Comparison of ENCODE assay signal across 8 mouse cellular contexts in genomic region chr12:10438054-10439001, GRCm38 (mm10). TPM values are rescaled to one million over a fixed set of nuclear protein-coding genes. Genes with fewer than 3 reads are reported as not detected.
A peak's percentile ranks its signal among the peaks of the same experiment; 100 is the strongest.
DNase-seq lines count a peak whose midpoint lies in the region; ATAC-seq lines count a peak whose summit lies in the region.

No protein-coding gene starts in this region.

- no peak overlapping the region for H3K4me3 ChIP-seq in heart, embryonic 11.5 days (ENCODE audit: low read depth, low read length)
- H3K4me3 ChIP-seq in limb, embryonic 12.5 days (replicated peaks) = no peak overlapping the region
- no peak overlapping the region for H3K4me3 ChIP-seq in stomach, embryonic 15.5 days (replicated peaks)

- H3K27me3 ChIP-seq in heart, embryonic 11.5 days (ENCODE audit: control insufficient read depth, insufficient read depth, low read length) = no peaks in the 10 kb centered on the region
- H3K27me3 ChIP-seq in limb, embryonic 12.5 days = peaks cover 13% of the 10 kb centered on the region
- H3K27me3 ChIP-seq in stomach, embryonic 15.5 days (replicated peaks) = no peaks in the 10 kb centered on the region

- intact Hi-C loops in gastrocnemius, postnatal 36 days (cut with DNase I) = loop anchor here (5.0 to 10.0 kb wide), 3 partner anchors 214 to 1386 kb away; no protein-coding TSS in a partner anchor

- no peaks in the 10 kb centered on the region for H3K36me3 ChIP-seq in heart, embryonic 11.5 days (ENCODE audit: control insufficient read depth, insufficient read depth, low read length)
- H3K36me3 ChIP-seq in limb, embryonic 12.5 days = no peaks in the 10 kb centered on the region
- H3K36me3 ChIP-seq in stomach, embryonic 15.5 days = no peaks in the 10 kb centered on the region

- no peak overlapping the region for H3K4me2 ChIP-seq in heart, embryonic 11.5 days
- 0 out of 2 replicates have a peak overlapping the region, but pooled peaks have one; percentile 8 for H3K4me2 ChIP-seq in limb, embryonic 12.5 days
- H3K4me2 ChIP-seq in stomach, embryonic 15.5 days = no peak overlapping the region

- WGBS in heart, embryonic 11.5 days (ENCODE audit: insufficient replicate concordance) = 30% methylated on average over 15 of the region's 15 CpGs
- 13% methylated on average over 15 of the region's 15 CpGs for WGBS in limb, embryonic 12.5 days
- 22% methylated on average over 15 of the region's 15 CpGs for WGBS in stomach, embryonic 15.5 days

- no peak overlapping the region for H3K9ac ChIP-seq in heart, embryonic 11.5 days (ENCODE audit: low read depth, low read length)
- no peak overlapping the region for H3K9ac ChIP-seq in limb, embryonic 12.5 days (replicated peaks)
- no peak overlapping the region for H3K9ac ChIP-seq in stomach, embryonic 15.5 days

- H3K9me3 ChIP-seq in heart, embryonic 11.5 days (replicated peaks; ENCODE audit: control insufficient read depth, low read length) = no peaks in the 10 kb centered on the region
- H3K9me3 ChIP-seq in limb, embryonic 12.5 days = no peaks in the 10 kb centered on the region
- no peaks in the 10 kb centered on the region for H3K9me3 ChIP-seq in stomach, embryonic 15.5 days

- DNase-seq in heart, adult 11 months = peak; percentile 93
- peak; percentile 90 for DNase-seq in embryo, embryonic 10 days (ENCODE audit: low spot score)
- peak; percentile 75 to 81 for DNase-seq in gastrocnemius, postnatal 36 days
- peak; percentile 76 for DNase-seq in kidney, adult 9 months
- DNase-seq in neural tube, embryonic 10.5 days (ENCODE audit: extremely low spot score, low spot score) = peak; percentile 84

- ATAC-seq in heart, embryonic 11.5 days (replicated peaks; ENCODE audit: insufficient number of reproducible peaks, low FRiP score, low TSS enrichment) = no peak
- ATAC-seq in limb, embryonic 12.5 days (ENCODE audit: insufficient number of reproducible peaks, insufficient read depth, low FRiP score, low TSS enrichment, low read depth) = peak; percentile 77
- ATAC-seq in stomach, embryonic 15.5 days (ENCODE audit: insufficient read depth, low FRiP score, low read depth) = peak; percentile 57; the same call in 1 of the 2 replicates

- H3K27ac ChIP-seq in heart, embryonic 11.5 days (ENCODE audit: low read depth, low read length) = no peak overlapping the region
- no peak overlapping the region for H3K27ac ChIP-seq in limb, embryonic 12.5 days
- peak overlapping the region; percentile 72; the same call in 1 of the 2 replicates for H3K27ac ChIP-seq in stomach, embryonic 15.5 days

- H3K4me1 ChIP-seq in heart, embryonic 11.5 days (ENCODE audit: control insufficient read depth, insufficient read depth, low read length) = no peaks in the 10 kb centered on the region
- peaks cover 19% of the 10 kb centered on the region for H3K4me1 ChIP-seq in limb, embryonic 12.5 days (replicated peaks)
- peaks cover 8% of the 10 kb centered on the region; the same call in 1 of the 2 replicates for H3K4me1 ChIP-seq in stomach, embryonic 15.5 days

RNA-seq across cellular contexts. Expression of gene Rdh14, which starts 47.8 kb away (rescaled TPM):
- 47.0 and 54.9 TPM in 2 replicates for polyA plus RNA-seq in heart, embryonic 11.5 days (2014; fragmentation: Nextera tagmentation; extraction: Ambion mirVana)
- total RNA-seq in gastrocnemius, postnatal 36 days (2021) = 10 to 100 TPM; 36.6 to 40.1 TPM
- 33.1 and 37.1 TPM in 2 replicates for polyA plus RNA-seq in limb, embryonic 12.5 days (2016; fragmentation: Nextera tagmentation; extraction: Ambion mirVana)
- 42.0 and 42.6 TPM in 2 replicates for polyA plus RNA-seq in stomach, embryonic 15.5 days (2015; fragmentation: Nextera tagmentation; extraction: Ambion mirVana)
